Mouse (Mus musculus) CH12.LX (cell line): ENCODE measurements around the gene Gm17349.
A peak's percentile ranks its signal among the peaks of the same experiment; 100 is the strongest.

Experiments used
- CTCF ChIP-seq, 2 experiments: IDR thresholded peaks in 1 of 2; conservative IDR thresholded peaks in 1 of 2; 2 replicates each; pipeline ENCODE4 v1.5.1; 2011 to 2012; ENCODE audit warnings: low read depth in 2 of 2, low read length in 2 of 2, improper control_type of control experiment in 1 of 2, inconsistent platforms in 1 of 2, mild to moderate bottlenecking in 1 of 2, moderate library complexity in 1 of 2
- EP300 ChIP-seq: IDR thresholded peaks from 2 replicates; pipeline ENCODE4 v1.6.1; 2011; ENCODE audit warnings: low read length, improper control_type of control experiment
- HCFC1 ChIP-seq: IDR thresholded peaks from 2 replicates; pipeline ENCODE4 v1.6.1; 2012; ENCODE audit warnings: low read depth, mild to moderate bottlenecking, inconsistent platforms, low read length, improper control_type of control experiment

DNA sequence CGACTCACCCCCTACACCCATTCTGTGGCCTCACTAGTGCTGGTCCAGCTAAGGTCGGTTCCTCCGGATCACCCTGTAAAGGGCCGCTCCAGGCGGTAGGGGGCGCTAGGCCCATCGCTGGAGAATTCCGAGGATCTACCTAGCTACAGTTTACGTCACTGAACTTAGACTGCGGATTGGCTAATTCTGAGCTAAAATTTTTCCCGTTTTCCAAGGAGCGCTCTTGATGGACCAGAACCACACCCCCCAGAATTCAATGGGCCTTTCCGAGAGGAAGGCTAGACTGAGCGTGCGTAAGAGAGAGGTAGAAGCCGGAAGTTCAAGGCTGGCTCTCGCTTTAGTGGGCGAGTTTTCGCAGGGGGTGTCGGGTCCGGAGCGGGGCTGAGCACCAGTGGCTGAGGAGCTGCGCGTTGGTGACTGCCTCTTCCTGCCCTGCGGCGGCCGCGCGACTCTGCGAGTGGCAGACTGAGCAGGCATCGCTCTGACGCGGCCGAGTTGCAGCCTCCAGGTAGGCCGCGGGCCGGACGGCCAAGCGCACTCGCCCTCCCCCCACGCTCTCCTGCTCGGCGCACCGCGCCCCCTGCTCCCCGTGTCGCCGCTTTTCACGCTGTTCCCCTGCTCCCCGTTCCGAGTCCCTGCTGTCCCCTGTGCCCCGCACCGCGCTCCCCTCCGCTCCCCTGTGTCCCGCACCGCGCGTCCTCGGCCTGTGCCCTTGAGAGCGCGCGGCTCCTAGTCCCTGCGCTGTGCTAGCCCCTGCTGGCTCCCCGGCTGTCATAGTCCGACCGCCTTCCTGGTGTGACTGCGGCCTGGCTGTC, 20.3 kb upstream of the Gm17349 start, which contains the start of gene Cox14:
- TF ChIP-seq CTCF (conservative IDR thresholded peaks at IDR 0.05 in 1 of 2, IDR thresholded peaks at IDR 0.05 in 1 of 2; ENCODE audit: low read depth in 2 of 2, low read length in 2 of 2) (peak; percentile 82 to 95), HCFC1 (peak; percentile 92), EP300 (no peak)
